Mouse (Mus musculus): Measurements from ENCODE around the gene Snf8.

The Snf8 gene

GRCm38 (mm10) chr11:96074351-96075176 lies 39.9 kb downstream of the Snf8 start:
- H3K36me3 ChIP-seq (ENCODE audit: control insufficient read depth, insufficient read depth, low read length, poor library complexity, severe bottlenecking), result 0 out of 2 replicates have a peak, but pooled peaks cover 8% of the 10 kb centered on the region
- no peak for DNase-seq (ENCODE audit: low read depth, low spot score)
- H3K27me3 ChIP-seq (ENCODE audit: control insufficient read depth, insufficient read depth, low read length, poor library complexity, severe bottlenecking), result no peaks in the 10 kb centered on the region

GRCm38 (mm10) chr11:96075177-96075508 lies 40.5 kb downstream of the Snf8 start:
- H3K36me3 ChIP-seq (ENCODE audit: control insufficient read depth, insufficient read depth, low read length, poor library complexity, severe bottlenecking), result 0 out of 2 replicates have a peak, but pooled peaks cover 6% of the 10 kb centered on the region
- H3K27me3 ChIP-seq (ENCODE audit: control insufficient read depth, insufficient read depth, low read length, poor library complexity, severe bottlenecking), result no peaks in the 10 kb centered on the region
- no peak for DNase-seq (ENCODE audit: low read depth, low spot score)

GRCm38 (mm10) chr11:96075509-96076220 lies 41.0 kb downstream of the Snf8 start, which contains the start of gene Atp5g1:
Gene Atp5g1, minus strand, starts transcription at chr11:96075670.
- peak; percentile 100 for DNase-seq (ENCODE audit: low read depth, low spot score)
- 0 out of 2 replicates have a peak, but pooled peaks cover 2% of the 10 kb centered on the region for H3K36me3 ChIP-seq (ENCODE audit: control insufficient read depth, insufficient read depth, low read length, poor library complexity, severe bottlenecking)
- H3K27me3 ChIP-seq (ENCODE audit: control insufficient read depth, insufficient read depth, low read length, poor library complexity, severe bottlenecking), result no peaks in the 10 kb centered on the region

- no peak for DNase-seq (ENCODE audit: low read depth, low spot score)
- Histone ChIP-seq H3K27me3 (ENCODE audit: control insufficient read depth, insufficient read depth, low read length, poor library complexity, severe bottlenecking) (no peaks in the 10 kb centered on the region), H3K36me3 (ENCODE audit: control insufficient read depth, insufficient read depth, low read length, poor library complexity, severe bottlenecking) (no peaks in the 10 kb centered on the region)
Observed at GRCm38 (mm10) chr11:96076221-96077105, 41.8 kb downstream of the Snf8 start.

GRCm38 (mm10) chr11:96080736-96081135 lies 46.1 kb downstream of the Snf8 start:
- H3K36me3 ChIP-seq (ENCODE audit: control insufficient read depth, insufficient read depth, low read length, poor library complexity, severe bottlenecking), result no peaks in the 10 kb centered on the region
- DNase-seq (ENCODE audit: low read depth, low spot score), result no peak
- no peaks in the 10 kb centered on the region for H3K27me3 ChIP-seq (ENCODE audit: control insufficient read depth, insufficient read depth, low read length, poor library complexity, severe bottlenecking)

- H3K36me3 ChIP-seq (ENCODE audit: control insufficient read depth, insufficient read depth, low read length, poor library complexity, severe bottlenecking), result no peaks in the 10 kb centered on the region
- DNase-seq (ENCODE audit: low read depth, low spot score), result no peak
- no peaks in the 10 kb centered on the region for H3K27me3 ChIP-seq (ENCODE audit: control insufficient read depth, insufficient read depth, low read length, poor library complexity, severe bottlenecking)
Observed at GRCm38 (mm10) chr11:96082682-96083081, 48.0 kb downstream of the Snf8 start.

GRCm38 (mm10) chr11:96087981-96088380 lies 53.3 kb downstream of the Snf8 start:
- DNase-seq (ENCODE audit: low read depth, low spot score), result no peak
- Histone ChIP-seq H3K36me3 (ENCODE audit: control insufficient read depth, insufficient read depth, low read length, poor library complexity, severe bottlenecking) (no peaks in the 10 kb centered on the region), H3K27me3 (ENCODE audit: control insufficient read depth, insufficient read depth, low read length, poor library complexity, severe bottlenecking) (no peaks in the 10 kb centered on the region; the same call in 1 of the 2 replicates)

- Histone ChIP-seq H3K36me3 (ENCODE audit: control insufficient read depth, insufficient read depth, low read length, poor library complexity, severe bottlenecking) (no peaks in the 10 kb centered on the region), H3K27me3 (ENCODE audit: control insufficient read depth, insufficient read depth, low read length, poor library complexity, severe bottlenecking) (no peaks in the 10 kb centered on the region; the same call in 1 of the 2 replicates)
- peak; percentile 51 for DNase-seq (ENCODE audit: low read depth, low spot score)
Observed at GRCm38 (mm10) chr11:96091073-96091472, 56.4 kb downstream of the Snf8 start.

- H3K36me3 ChIP-seq (ENCODE audit: control insufficient read depth, insufficient read depth, low read length, poor library complexity, severe bottlenecking), result no peaks in the 10 kb centered on the region
- DNase-seq (ENCODE audit: low read depth, low spot score), result no peak
Observed at GRCm38 (mm10) chr11:96092674-96093291, 58.1 kb downstream of the Snf8 start.

GRCm38 (mm10) chr11:96093361-96093760 lies 58.7 kb downstream of the Snf8 start:
- Histone ChIP-seq H3K36me3 (ENCODE audit: control insufficient read depth, insufficient read depth, low read length, poor library complexity, severe bottlenecking) (no peaks in the 10 kb centered on the region), H3K27me3 (ENCODE audit: control insufficient read depth, insufficient read depth, low read length, poor library complexity, severe bottlenecking) (no peaks in the 10 kb centered on the region; the same call in 1 of the 2 replicates)
- peak; percentile 61 for DNase-seq (ENCODE audit: low read depth, low spot score)

More at GRCm38 (mm10) chr11:96092674-96093291, 58.1 kb downstream of the Snf8 start:
- H3K27me3 ChIP-seq (ENCODE audit: control insufficient read depth, insufficient read depth, low read length, poor library complexity, severe bottlenecking), result no peaks in the 10 kb centered on the region; the same call in 1 of the 2 replicates
